8 mouse cellular contexts compared by ENCODE assay signal in the genomic region with DNA sequence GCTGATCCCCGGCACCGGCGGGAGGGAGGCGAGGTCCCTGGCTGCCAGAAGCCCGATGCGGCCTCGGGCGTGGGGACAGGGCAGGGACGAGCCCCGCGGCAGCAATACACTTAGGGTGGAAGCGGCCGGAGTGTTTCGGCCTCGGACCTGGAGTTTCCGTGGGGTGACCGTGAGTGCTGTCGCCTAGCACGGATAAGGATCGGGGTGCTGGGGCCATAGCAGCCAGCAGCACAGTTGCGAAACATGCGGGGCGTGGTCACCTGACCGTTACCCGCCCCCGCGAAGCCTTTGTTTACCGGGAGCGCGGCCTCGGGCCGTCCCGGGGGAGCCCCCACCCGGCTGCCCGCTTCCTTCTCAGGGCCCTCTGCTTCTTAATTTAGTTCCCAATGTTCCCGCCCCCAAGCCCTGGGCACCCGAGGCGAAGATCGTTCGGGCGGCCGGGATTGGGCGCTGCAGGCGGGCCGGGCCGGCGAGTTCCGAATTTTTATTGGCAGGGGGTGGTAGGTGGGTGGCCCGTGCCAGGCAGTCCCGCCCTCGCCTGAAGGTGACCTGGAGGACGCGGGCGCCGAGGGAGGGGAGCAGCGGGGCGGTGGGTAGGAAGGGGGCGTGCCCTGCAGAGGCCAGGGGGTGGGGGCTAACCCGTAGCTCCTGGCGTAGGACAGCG. TPM values are rescaled to one million over a fixed set of nuclear protein-coding genes. Genes with fewer than 3 reads are reported as not detected.
DNase-seq lines count a peak whose midpoint lies in the region; ATAC-seq and TF ChIP-seq lines count a peak whose summit lies in the region.

No protein-coding gene starts in this region.

- intact Hi-C loops in heart, postnatal 14 days (cut with DNase I), result loop anchor here (5.0 to 10.0 kb wide), 4 partner anchors 44 to 373 kb away; partner anchors contain the start of genes Klhl6 and Yeats2

- peaks cover 6% of the 10 kb centered on the region for H3K4me1 ChIP-seq in E14TG2a.4 (replicated peaks; ENCODE audit: low read depth, low read length)
- H3K4me1 ChIP-seq in forebrain, embryonic 13.5 days, result peaks cover 5% of the 10 kb centered on the region; the same call in 1 of the 2 replicates
- H3K4me1 ChIP-seq in neural tube, embryonic 15.5 days, result peaks cover 5% of the 10 kb centered on the region

- TF ChIP-seq CTCF in E14TG2a.4 (conservative IDR thresholded peaks at IDR 0.05; ENCODE audit: low read length), result no peak

- H3K4me3 ChIP-seq in E14TG2a.4 (replicated peaks; ENCODE audit: low read length), result peak overlapping the region; percentile 99
- H3K4me3 ChIP-seq in forebrain, embryonic 13.5 days, result peak overlapping the region; percentile 91
- H3K4me3 ChIP-seq in neural tube, embryonic 15.5 days (replicated peaks), result peak overlapping the region; percentile 97

- H3K4me2 ChIP-seq in forebrain, embryonic 13.5 days, result peak overlapping the region; percentile 66
- H3K4me2 ChIP-seq in neural tube, embryonic 15.5 days, result peak overlapping the region; percentile 61

- H3K27ac ChIP-seq in forebrain, embryonic 13.5 days, result peak overlapping the region; percentile 99
- peak overlapping the region; percentile 97 for H3K27ac ChIP-seq in neural tube, embryonic 15.5 days (replicated peaks)

- peak overlapping the region; percentile 96 for H3K9ac ChIP-seq in forebrain, embryonic 13.5 days
- H3K9ac ChIP-seq in neural tube, embryonic 15.5 days (replicated peaks), result peak overlapping the region; percentile 99

- peak; percentile 87 for ATAC-seq in forebrain, embryonic 13.5 days
- peak; percentile 89 for ATAC-seq in neural tube, embryonic 15.5 days (ENCODE audit: low FRiP score)

- H3K9me3 ChIP-seq in E14TG2a.4 (ENCODE audit: low read length), result peaks cover 39% of the 10 kb centered on the region
- H3K9me3 ChIP-seq in forebrain, embryonic 13.5 days (replicated peaks), result peaks cover 5% of the 10 kb centered on the region; the same call in 1 of the 2 replicates
- H3K9me3 ChIP-seq in neural tube, embryonic 15.5 days (replicated peaks), result no peaks in the 10 kb centered on the region

- no peaks in the 10 kb centered on the region for H3K27me3 ChIP-seq in E14TG2a.4 (ENCODE audit: insufficient read depth, low read length)
- no peaks in the 10 kb centered on the region for H3K27me3 ChIP-seq in forebrain, embryonic 13.5 days
- no peaks in the 10 kb centered on the region for H3K27me3 ChIP-seq in neural tube, embryonic 15.5 days (replicated peaks)

- WGBS in forebrain, embryonic 13.5 days, result under 1% methylated on average over 59 of the region's 61 CpGs
- under 1% methylated on average over 59 of the region's 61 CpGs for WGBS in neural tube, embryonic 15.5 days

- DNase-seq in c-Kit-positive CD71-positive TER-119-positive erythroid progenitor cells, embryonic 14.5 days (ENCODE audit: low spot score), result peak; percentile 80
- peak; percentile 95 for DNase-seq in heart, postnatal 14 days
- DNase-seq in layer of hippocampus, adult 11-12 months (ENCODE audit: low spot score), result peak; percentile 93
- DNase-seq in lung, adult 18-20 months, result peak; percentile 97 to 98
- DNase-seq in testis, postnatal 14 days (ENCODE audit: low spot score), result peak; percentile 90

- peaks cover 29% of the 10 kb centered on the region for H3K36me3 ChIP-seq in E14TG2a.4 (ENCODE audit: insufficient read depth, low read length)
- H3K36me3 ChIP-seq in forebrain, embryonic 13.5 days (ENCODE audit: poor library complexity, severe bottlenecking), result peaks cover 9% of the 10 kb centered on the region
- 0 out of 2 replicates have a peak, but pooled peaks cover 4% of the 10 kb centered on the region for H3K36me3 ChIP-seq in neural tube, embryonic 15.5 days

RNA-seq across cellular contexts. Expression of gene Klhl24, which starts 0.5 kb away (rescaled TPM):
- 54.2 and 59.3 TPM in 2 replicates for polyA plus RNA-seq in forebrain, embryonic 13.5 days (2015; fragmentation: Nextera tagmentation; extraction: Ambion mirVana)
- 100 to 1,000 TPM; 210 to 229 TPM for total RNA-seq in heart, postnatal 14 days (2021)
- 35.9 and 38.8 TPM in 2 replicates for polyA plus RNA-seq in neural tube, embryonic 15.5 days (2015; fragmentation: Nextera tagmentation; extraction: Ambion mirVana)

RNA-seq across cellular contexts. Expression of gene Yeats2, which starts 43.0 kb away (rescaled TPM):
- polyA plus RNA-seq in forebrain, embryonic 13.5 days (2015; fragmentation: Nextera tagmentation; extraction: Ambion mirVana), result 24.6 and 27.6 TPM in 2 replicates
- total RNA-seq in heart, postnatal 14 days (2021), result 10 to 100 TPM; 17.4 to 21.0 TPM
- polyA plus RNA-seq in neural tube, embryonic 15.5 days (2015; fragmentation: Nextera tagmentation; extraction: Ambion mirVana), result 18.1 and 20.0 TPM in 2 replicates

Comparison
In these comparisons a context has a peak if more than half of its experiments do, and no peak if none do; other contexts are left out.
1. Peak in every context shown above with its lines: DNase-seq, ATAC-seq, H3K4me3 ChIP-seq and H3K27ac ChIP-seq.